Mouse (Mus musculus) intestine, embryonic 15.5 days (tissue): Measurements from ENCODE around the gene Fau. TPM values are rescaled to one million over a fixed set of nuclear protein-coding genes. Genes with fewer than 3 reads are reported as not detected.
A peak's percentile ranks its signal among the peaks of the same experiment; 100 is the strongest.
"Not testable (repeated sequence)": the region's sequence is repeated elsewhere in the genome, so short reads cannot be mapped to it uniquely, and the experiment has no call there.

ENCODE experiments used
- ATAC-seq: fragments of 200-750 bp; cut with Nextera tagmentation; 2 replicates; pipeline ENCODE4 v1.8.0; 2017; ENCODE audit warnings: moderate TSS enrichment, moderate library complexity
- H3K27ac ChIP-seq: fragments of 300-500 bp; sonication (generic); 2 replicates; pipeline ENCODE4 v1.5.1; 2015; ENCODE audit warnings: mild to moderate bottlenecking, inconsistent platforms
- H3K27me3 ChIP-seq: fragments of 300-500 bp; sonication (generic); replicated peaks from 2 replicates; pipeline ENCODE4 v1.6.1; 2015; ENCODE audit warnings: inconsistent platforms
- H3K36me3 ChIP-seq: fragments of 300-500 bp; sonication (generic); 2 replicates; pipeline ENCODE4 v1.6.1; 2015; ENCODE audit warnings: inconsistent platforms
- H3K4me1 ChIP-seq: fragments of 300-500 bp; sonication (generic); replicated peaks from 2 replicates; pipeline ENCODE4 v1.6.1; 2015; ENCODE audit warnings: inconsistent platforms
- H3K4me2 ChIP-seq: fragments of 300-500 bp; sonication (generic); replicated peaks from 2 replicates; pipeline ENCODE4 v1.6.1; 2015; ENCODE audit warnings: mild to moderate bottlenecking, inconsistent platforms
- H3K4me3 ChIP-seq: fragments of 300-500 bp; sonication (generic); replicated peaks from 2 replicates; pipeline ENCODE4 v1.5.1; 2015; ENCODE audit warnings: inconsistent platforms
- H3K9ac ChIP-seq: fragments of 300-500 bp; sonication (generic); 2 replicates; pipeline ENCODE4 v1.6.1; 2015; ENCODE audit warnings: inconsistent platforms
- H3K9me3 ChIP-seq: fragments of 300-500 bp; sonication (generic); 2 replicates; pipeline ENCODE4 v1.6.1; 2016; ENCODE audit warnings: inconsistent platforms
- WGBS: fragments of 180-500 bp; shearing (Covaris S2); methylation state at CpG from one replicate; pipeline ENCODE4 v1.1.7; 2015; 5-methylcytosine and 5-hydroxymethylcytosine counted together
- polyA plus RNA-seq: library from polyadenylated mRNA; unstranded; fragments of >200 nt; fragmentation: Nextera tagmentation; extraction: Ambion mirVana; gene quantifications from 2 replicates; pipeline ENCODE4 v1.2.1, GENCODE M21; 2015

Gene Fau
- polyA plus RNA-seq, 1 experiment from 2014 or later = 876 TPM

- Histone ChIP-seq H3K9me3 (no peaks in the 10 kb centered on the region), H3K9ac (no peak overlapping the region), H3K27me3 (no peaks in the 10 kb centered on the region), H3K36me3 (no peaks in the 10 kb centered on the region), H3K4me1 (no peaks in the 10 kb centered on the region), H3K4me2 (no peak overlapping the region), H3K27ac (no peak overlapping the region), H3K4me3 (no peak overlapping the region)
- 79% methylated on average over 9 of the region's 9 CpGs for WGBS
- no peak for ATAC-seq
Observed at GRCm38 (mm10) chr19:6029426-6029825, 28.2 kb upstream of the Fau start.

GRCm38 (mm10) chr19:6030520-6031280 is 26.9 kb upstream of the Fau start:
- Histone ChIP-seq H3K27ac (no peak overlapping the region), H3K36me3 (no peaks in the 10 kb centered on the region), H3K9ac (no peak overlapping the region), H3K27me3 (no peaks in the 10 kb centered on the region), H3K4me2 (no peak overlapping the region), H3K9me3 (no peaks in the 10 kb centered on the region), H3K4me3 (no peak overlapping the region), H3K4me1 (no peaks in the 10 kb centered on the region)
- ATAC-seq = no peak
- 68% methylated on average over 14 of the region's 14 CpGs for WGBS

GRCm38 (mm10) chr19:6035966-6036585 is 21.6 kb upstream of the Fau start:
- H3K27ac ChIP-seq = no peak overlapping the region
- H3K9ac ChIP-seq = no peak overlapping the region
- no peaks in the 10 kb centered on the region for H3K4me1 ChIP-seq
- no peaks in the 10 kb centered on the region for H3K9me3 ChIP-seq
- no peaks in the 10 kb centered on the region for H3K27me3 ChIP-seq
- ATAC-seq = 0 out of 2 replicates have a peak, but pooled peaks have one; percentile 15
- WGBS = 72% methylated on average over 9 of the region's 9 CpGs
- no peaks in the 10 kb centered on the region for H3K36me3 ChIP-seq
- no peak overlapping the region for H3K4me2 ChIP-seq
- no peak overlapping the region for H3K4me3 ChIP-seq

GRCm38 (mm10) chr19:6037695-6038094 is 19.9 kb upstream of the Fau start:
- Histone ChIP-seq H3K9me3 (no peaks in the 10 kb centered on the region), H3K9ac (no peak overlapping the region), H3K27ac (no peak overlapping the region), H3K4me3 (no peak overlapping the region), H3K4me1 (no peaks in the 10 kb centered on the region), H3K4me2 (no peak overlapping the region), H3K27me3 (no peaks in the 10 kb centered on the region), H3K36me3 (no peaks in the 10 kb centered on the region)
- ATAC-seq = no peak

- Histone ChIP-seq H3K4me2 (no peak overlapping the region), H3K9ac (no peak overlapping the region), H3K4me1 (no peaks in the 10 kb centered on the region), H3K27ac (no peak overlapping the region), H3K9me3 (no peaks in the 10 kb centered on the region), H3K36me3 (no peaks in the 10 kb centered on the region), H3K4me3 (no peak overlapping the region), H3K27me3 (no peaks in the 10 kb centered on the region)
- WGBS = 85% methylated on average over 7 of the region's 7 CpGs
- no peak for ATAC-seq
Observed at GRCm38 (mm10) chr19:6038326-6038725, 19.3 kb upstream of the Fau start.

GRCm38 (mm10) chr19:6040002-6040401 is 17.6 kb upstream of the Fau start:
- H3K4me3 ChIP-seq = no peak overlapping the region
- H3K4me2 ChIP-seq = no peak overlapping the region
- ATAC-seq = no peak
- H3K4me1 ChIP-seq = peaks cover under 1% of the 10 kb centered on the region; the same call in 1 of the 2 replicates
- no peaks in the 10 kb centered on the region for H3K36me3 ChIP-seq
- H3K27ac ChIP-seq = no peak overlapping the region
- H3K9me3 ChIP-seq = no peaks in the 10 kb centered on the region
- no peaks in the 10 kb centered on the region for H3K27me3 ChIP-seq
- H3K9ac ChIP-seq = no peak overlapping the region

GRCm38 (mm10) chr19:6042293-6042692 is 15.4 kb upstream of the Fau start:
- Histone ChIP-seq H3K4me3 (no peak overlapping the region), H3K9me3 (no peaks in the 10 kb centered on the region), H3K27ac (no peak overlapping the region), H3K4me1 (peaks cover 4% of the 10 kb centered on the region; the same call in 1 of the 2 replicates), H3K27me3 (no peaks in the 10 kb centered on the region), H3K4me2 (no peak overlapping the region), H3K36me3 (no peaks in the 10 kb centered on the region), H3K9ac (no peak overlapping the region)
- 89% methylated on average over 9 of the region's 9 CpGs for WGBS
- no peak for ATAC-seq

GRCm38 (mm10) chr19:6044102-6044501 is 13.5 kb upstream of the Fau start:
- peaks cover 17% of the 10 kb centered on the region for H3K4me1 ChIP-seq
- not testable (repeated sequence) for ATAC-seq, H3K27me3 ChIP-seq, H3K4me2 ChIP-seq, H3K36me3 ChIP-seq, H3K4me3 ChIP-seq, H3K27ac ChIP-seq, H3K9ac ChIP-seq, H3K9me3 ChIP-seq
- 47% methylated on average over 4 of the region's 4 CpGs for WGBS

GRCm38 (mm10) chr19:6045366-6046293 is 12.0 kb upstream of the Fau start:
- H3K4me1 ChIP-seq = peaks cover 17% of the 10 kb centered on the region
- H3K27ac ChIP-seq = peak overlapping the region; percentile 98
- 15% methylated on average over 20 of the region's 20 CpGs for WGBS
- peaks cover 24% of the 10 kb centered on the region for H3K36me3 ChIP-seq
- H3K9me3 ChIP-seq = no peaks in the 10 kb centered on the region
- H3K4me2 ChIP-seq = peak overlapping the region; percentile 89
- H3K9ac ChIP-seq = peak overlapping the region; percentile 79
- peak; percentile 50 for ATAC-seq
- H3K27me3 ChIP-seq = no peaks in the 10 kb centered on the region
- H3K4me3 ChIP-seq = peak overlapping the region; percentile 83

- no peaks in the 10 kb centered on the region for H3K9me3 ChIP-seq
- H3K27me3 ChIP-seq = no peaks in the 10 kb centered on the region
- H3K36me3 ChIP-seq = peaks cover 33% of the 10 kb centered on the region
- peaks cover 17% of the 10 kb centered on the region for H3K4me1 ChIP-seq
- H3K4me2 ChIP-seq = peak within 1 kb of the TSS; percentile 89
- under 1% methylated on average over 65 of the region's 65 CpGs for WGBS
- H3K4me3 ChIP-seq = peak within 1 kb of the TSS; percentile 83
- peak within 1 kb of the TSS; percentile 98 for H3K27ac ChIP-seq
- ATAC-seq = peak; percentile 95
- H3K9ac ChIP-seq = peak within 1 kb of the TSS; percentile 79
Observed at GRCm38 (mm10) chr19:6046294-6047153, 11.1 kb upstream of the Fau start, which contains the start of gene Syvn1. Gene Syvn1, plus strand, starts transcription at chr19:6046576.

- H3K9ac ChIP-seq = peak overlapping the region; percentile 79
- peak overlapping the region; percentile 83 for H3K4me3 ChIP-seq
- H3K9me3 ChIP-seq = no peaks in the 10 kb centered on the region
- peaks cover 40% of the 10 kb centered on the region for H3K36me3 ChIP-seq
- peaks cover 17% of the 10 kb centered on the region for H3K4me1 ChIP-seq
- peak overlapping the region; percentile 89 for H3K4me2 ChIP-seq
- WGBS = 1% methylated on average over 44 of the region's 44 CpGs
- no peaks in the 10 kb centered on the region for H3K27me3 ChIP-seq
- ATAC-seq = peak; percentile 37
- peak overlapping the region; percentile 98 for H3K27ac ChIP-seq
Observed at GRCm38 (mm10) chr19:6047154-6047898, 10.3 kb upstream of the Fau start.
